Mouse (Mus musculus) kidney, postnatal 10 days (tissue): Measurements from ENCODE around the gene Sec24a.
"Not testable (repeated sequence)": the region's sequence is repeated elsewhere in the genome, so short reads cannot be mapped to it uniquely, and the experiment has no call there.

Experiments used
- DNase-seq: peaks from one replicate; pipeline ENCODE4 v3.0.0; 2021; ENCODE audit warnings: mixed read lengths

The Sec24a gene

DNA sequence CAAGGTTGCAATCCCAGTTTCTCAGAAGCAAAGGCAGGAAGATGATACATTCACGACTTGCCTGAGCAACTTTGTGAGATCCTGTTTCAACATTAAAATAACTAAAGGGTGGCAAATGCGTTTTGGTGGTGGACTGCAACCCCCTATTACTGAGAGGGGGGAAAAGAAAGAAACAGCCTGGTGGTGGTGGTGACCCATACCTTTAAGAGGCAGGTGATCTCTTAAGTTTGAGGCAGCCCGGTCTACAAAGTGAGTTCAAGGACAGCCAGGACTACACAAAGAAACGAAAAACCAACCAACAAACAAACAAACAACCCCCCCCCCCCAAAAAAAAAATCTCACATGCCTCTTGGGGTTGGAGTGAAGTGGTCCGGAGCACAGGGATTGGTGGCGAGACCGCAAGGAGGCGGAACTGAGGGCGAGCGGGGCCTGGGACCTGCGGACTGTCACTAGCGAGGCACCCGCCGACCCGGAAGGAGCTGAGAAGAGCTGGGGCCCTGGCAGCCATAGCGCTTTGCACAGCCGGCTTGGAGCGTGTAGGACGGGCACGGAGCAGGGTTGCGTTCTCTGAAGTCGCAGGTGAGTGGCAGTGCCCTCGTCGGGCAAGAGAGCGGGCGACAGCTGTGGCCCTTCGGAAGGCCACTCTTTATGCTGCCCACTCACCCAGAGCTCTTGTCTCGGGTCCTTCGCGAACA, at the start of gene Sec24a, which contains the start of gene Sar1b:
Gene Sec24a (minus strand): TSS at position 422 of the 695 bp plus-strand sequence.
Gene Sar1b (plus strand): TSS at position 475 of the 695 bp plus-strand sequence.
- DNase-seq: peak; percentile 91

- no peak for DNase-seq
These were observed 48.6 kb upstream of the Sec24a start for GRCm38 (mm10) chr11:51812022-51812546.

GRCm38 (mm10) chr11:51811230-51811629, 47.8 kb upstream of the Sec24a start:
- no peak for DNase-seq

- peak; percentile 65 for DNase-seq
These were observed 46.3 kb upstream of the Sec24a start for GRCm38 (mm10) chr11:51809632-51810224.

- DNase-seq: no peak
These were observed 43.9 kb upstream of the Sec24a start for GRCm38 (mm10) chr11:51807108-51807879.

GRCm38 (mm10) chr11:51805221-51805981, 42.0 kb upstream of the Sec24a start:
- DNase-seq: peak; percentile 80

GRCm38 (mm10) chr11:51800634-51801325, 37.3 kb upstream of the Sec24a start:
- DNase-seq: no peak

DNA sequence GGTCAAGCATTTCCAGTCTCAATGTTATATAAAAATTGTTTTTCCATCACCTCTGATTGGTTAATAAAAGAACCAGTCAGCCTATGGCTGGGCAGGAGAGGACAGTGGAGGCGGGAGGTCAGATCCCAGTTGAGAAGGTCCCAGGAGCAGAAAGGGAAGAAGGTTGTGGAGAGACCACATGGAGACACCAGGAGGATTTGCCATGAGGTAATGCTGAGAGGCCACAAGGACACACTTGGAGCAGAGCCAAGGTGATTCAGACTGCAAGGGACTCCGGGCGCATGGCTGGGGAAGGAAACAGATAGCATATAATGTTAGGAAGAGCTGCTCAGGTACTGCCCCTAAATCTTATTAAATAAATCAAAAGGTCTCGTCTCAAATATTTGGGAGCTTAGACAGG, 32.8 kb upstream of the Sec24a start:
- no peak for DNase-seq

GRCm38 (mm10) chr11:51790662-51791061, 27.2 kb upstream of the Sec24a start:
- no peak for DNase-seq

DNA sequence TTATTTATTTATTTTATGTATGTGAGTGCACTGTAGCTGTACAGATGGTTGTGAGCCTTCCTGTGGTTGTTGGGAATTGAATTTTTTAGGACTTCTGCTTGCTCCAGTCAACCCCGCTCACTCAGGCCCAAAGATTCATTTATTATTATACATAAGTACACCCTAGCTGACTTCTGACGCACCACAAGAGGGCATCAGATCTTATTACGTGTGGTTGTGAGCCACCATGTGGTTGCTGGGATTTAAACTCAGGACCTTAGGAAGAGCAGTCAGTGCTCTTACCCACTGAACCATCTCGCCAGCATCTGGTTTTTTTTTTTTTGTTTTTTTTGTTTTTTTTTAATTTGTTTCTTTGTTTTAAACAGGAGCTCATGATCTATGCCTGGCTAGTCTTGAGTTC, 26.3 kb upstream of the Sec24a start:
- DNase-seq: not testable (repeated sequence)

GRCm38 (mm10) chr11:51785926-51786325, 22.5 kb upstream of the Sec24a start:
- peak; percentile 69 for DNase-seq

- no peak for DNase-seq
These were observed 19.3 kb upstream of the Sec24a start for GRCm38 (mm10) chr11:51782721-51783120.

- no peak for DNase-seq
These were observed 17.4 kb upstream of the Sec24a start for GRCm38 (mm10) chr11:51780773-51781267.

GRCm38 (mm10) chr11:51777478-51777877, 14.0 kb upstream of the Sec24a start:
- DNase-seq: no peak

DNA sequence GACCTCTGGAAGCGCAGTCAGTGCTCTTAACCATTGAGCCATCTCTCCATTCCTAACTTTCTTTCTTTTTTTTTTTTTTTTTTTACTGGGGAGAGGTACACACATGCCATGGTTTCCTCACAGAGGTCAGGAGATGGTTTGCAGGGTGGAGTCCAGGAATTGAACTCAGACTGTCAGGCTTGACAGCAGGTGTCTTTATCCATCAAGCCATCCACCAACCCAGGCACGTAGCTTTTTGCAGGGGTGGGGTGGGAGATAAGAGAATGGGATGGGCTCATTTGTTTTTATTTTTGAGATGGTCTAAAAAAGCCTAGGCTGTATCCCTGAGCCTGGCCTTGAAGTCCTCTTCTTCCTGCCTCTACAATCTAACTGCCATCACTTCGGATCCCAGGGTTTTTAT, 12.1 kb upstream of the Sec24a start:
- DNase-seq: no peak

DNA sequence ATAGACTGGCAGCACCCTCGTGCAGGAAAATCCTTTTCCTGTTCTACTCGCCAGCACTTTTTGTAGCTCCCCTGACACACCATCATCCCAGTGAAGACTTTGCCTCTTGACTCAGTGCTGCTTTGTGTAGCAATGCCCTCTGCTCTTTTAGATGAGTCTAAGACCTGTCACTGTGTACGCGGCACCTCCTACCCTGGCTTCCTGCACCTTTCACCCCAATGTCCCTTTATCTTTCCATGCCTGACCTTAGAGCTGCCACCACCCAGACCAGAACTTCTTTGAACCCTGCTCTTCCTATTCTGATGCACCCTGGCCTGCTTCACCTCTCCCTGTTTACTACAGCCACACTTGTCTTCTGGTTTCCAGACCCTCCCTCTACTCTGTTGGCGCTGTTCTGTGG, 4.9 kb upstream of the Sec24a start:
- DNase-seq: no peak

- no peak for DNase-seq
These were observed 4.3 kb upstream of the Sec24a start for GRCm38 (mm10) chr11:51767579-51768220.

DNA sequence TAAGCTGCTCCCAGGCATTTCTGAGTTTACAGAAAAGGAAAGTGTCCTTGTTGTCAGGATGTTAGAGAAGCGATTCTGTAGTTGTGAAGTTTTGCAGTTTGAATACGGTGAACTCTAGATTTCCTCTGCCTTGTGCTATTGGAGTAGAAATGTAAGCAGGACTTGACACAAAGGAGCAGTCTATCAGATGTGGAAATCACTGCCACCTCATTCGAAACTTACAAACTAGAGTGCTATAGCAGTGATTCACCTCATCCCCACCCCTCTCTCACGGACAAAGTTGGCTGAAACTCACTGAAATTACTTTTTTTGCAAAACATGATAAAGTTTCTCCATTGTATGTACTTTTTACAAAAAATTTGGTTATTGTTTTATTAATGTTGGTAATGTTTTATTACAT, 1.4 kb upstream of the Sec24a start:
- DNase-seq: no peak

DNA sequence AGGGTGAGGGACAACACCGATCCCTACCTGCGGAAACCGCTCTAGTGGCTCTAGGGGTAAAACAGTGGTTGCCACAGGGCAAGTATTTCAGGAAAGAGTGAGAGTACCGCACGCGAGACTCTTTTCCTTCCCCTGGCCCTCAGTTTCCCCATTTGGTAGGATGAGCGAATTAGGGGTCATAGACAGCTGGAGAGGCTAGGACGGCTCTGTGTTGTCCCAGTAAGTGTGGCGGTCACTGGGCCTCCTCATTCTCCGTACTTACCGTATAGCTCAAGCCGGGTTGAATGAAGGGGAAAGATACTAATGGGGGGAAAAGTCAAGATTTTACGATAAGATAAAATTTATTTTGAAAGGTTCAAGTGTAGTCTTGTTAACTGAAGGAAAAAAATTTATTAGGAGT, 521 bp upstream of the Sec24a start:
- DNase-seq: no peak

- DNase-seq: no peak
These were observed 2.2 kb downstream of the Sec24a start for GRCm38 (mm10) chr11:51761241-51761640.

DNA sequence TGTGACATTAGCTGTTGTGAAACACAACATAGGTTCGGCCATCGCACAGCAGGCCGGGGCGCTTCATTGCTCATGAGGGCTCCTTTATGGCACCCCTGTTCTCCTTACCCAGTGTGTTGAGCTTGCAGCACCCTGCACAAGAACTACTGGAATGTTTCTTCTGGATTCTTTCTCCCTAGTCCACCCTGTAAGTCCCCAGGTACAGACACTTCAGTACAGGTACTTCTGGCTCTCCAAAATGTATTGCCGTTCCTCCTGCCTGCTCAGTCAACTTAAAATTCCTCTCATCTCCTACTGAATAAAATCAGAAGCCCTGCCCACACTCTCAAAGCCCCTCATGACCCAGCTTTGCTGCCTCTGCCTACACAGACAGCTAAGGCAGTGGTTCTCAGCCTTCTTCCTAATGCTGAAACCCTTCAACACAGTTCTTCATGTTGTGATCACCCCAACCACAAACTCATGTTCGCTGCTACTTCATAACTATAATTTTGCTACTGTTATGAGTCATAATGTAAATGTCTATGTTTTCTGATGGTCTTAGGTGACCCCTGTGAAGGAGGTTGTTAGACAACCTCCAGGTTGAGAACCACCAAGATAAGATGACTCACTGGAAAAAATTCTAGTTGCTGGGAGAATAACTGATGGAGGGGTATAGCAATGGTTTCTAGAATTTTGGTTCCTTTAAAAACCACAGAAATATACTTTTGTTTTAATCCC, 3.3 kb downstream of the Sec24a start:
- no peak for DNase-seq
